Mouse (Mus musculus) ovary, adult 18-20 months (tissue): ENCODE data around the gene Ubqln4.

Experiments
- DNase-seq: peaks from one replicate; pipeline ENCODE4 v3.0.0; 2022; ENCODE audit warnings: low spot score, mixed read lengths

The Ubqln4 gene

DNA sequence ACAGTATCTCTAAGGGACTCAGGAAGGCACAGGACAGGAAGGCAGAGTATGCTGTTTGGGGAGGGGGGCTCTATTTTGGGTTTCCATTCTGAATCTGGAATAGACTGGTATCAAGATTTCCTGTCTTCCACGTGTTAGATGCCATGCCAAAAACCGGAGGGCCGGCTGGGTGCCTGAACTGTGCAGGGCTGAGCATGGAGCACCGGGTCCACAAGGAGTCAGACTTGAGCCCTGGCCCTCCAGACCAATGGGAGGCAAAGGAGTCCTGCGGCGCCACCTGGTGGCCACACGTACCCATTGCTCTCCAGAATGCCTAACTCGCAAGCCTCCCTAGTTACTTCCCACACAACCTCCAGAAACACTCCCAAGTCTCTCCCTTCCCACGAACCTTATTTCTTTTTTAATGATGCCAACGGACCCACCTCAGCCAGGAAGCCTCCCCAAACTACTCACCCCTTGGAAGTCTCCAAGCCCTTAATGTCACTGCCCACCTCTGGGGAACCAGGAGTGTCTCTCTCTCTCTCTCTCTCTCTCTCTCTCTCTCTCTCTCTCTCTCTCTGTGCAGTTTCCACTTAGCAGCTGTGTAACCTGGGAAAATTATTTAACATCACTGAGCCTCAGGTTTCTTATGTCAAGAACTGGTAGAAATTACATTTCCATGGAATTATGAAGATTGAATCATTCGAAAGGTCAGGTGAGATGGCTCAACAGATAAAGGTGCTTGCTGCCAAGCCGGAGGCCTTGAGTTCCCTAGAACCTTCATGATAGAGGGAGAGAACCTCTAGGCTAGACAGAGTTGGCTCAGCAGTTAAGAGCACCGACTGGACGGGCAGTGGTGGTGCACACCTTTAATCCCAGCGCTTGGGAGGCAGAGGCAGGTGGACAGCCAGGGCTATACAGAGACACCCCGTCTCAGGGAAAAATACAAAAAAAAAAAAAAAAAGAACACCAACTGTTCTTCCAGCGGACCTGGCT is 27.1 kb upstream of the Ubqln4 start:
- peak; percentile 79 for DNase-seq

DNA sequence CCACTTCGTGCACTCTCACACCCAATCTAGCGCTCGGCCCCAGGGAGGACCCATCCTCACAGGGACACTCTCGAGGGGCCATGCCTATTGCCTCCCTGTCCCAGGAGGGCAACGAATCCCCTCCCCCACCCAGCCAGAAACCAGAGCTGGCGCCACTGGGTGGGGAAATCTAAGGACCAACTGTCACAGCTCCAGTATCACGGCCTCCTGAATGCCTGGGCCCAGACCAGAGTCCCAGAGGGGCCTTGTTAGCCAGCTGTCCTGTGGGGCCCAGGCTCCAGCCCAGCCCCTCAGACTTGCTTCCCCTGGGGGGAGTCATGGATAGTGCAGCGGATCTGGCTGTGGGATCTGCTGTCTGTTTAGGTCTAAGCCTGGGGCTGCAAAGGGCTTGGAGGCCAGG is 26.0 kb upstream of the Ubqln4 start:
- DNase-seq = no peak

DNA sequence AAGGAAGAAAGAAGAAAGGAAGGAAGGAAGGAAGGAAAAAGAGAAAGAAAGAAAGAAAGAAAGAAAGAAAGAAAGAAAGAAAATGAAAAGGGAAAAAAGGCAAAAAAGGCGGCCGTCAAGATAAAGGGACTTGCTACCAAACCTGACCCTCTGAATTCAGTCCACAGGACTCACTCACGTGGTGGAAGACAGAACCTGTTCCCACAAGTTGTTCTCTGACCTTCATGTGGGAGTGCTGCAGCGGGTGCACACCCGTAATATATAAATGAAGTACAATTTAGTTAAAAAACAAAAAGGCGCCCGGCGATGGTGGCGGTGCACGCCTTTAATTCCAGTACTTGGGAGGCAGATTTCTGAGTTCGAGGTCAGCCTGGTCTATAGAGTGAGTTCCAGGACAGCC is 24.9 kb upstream of the Ubqln4 start:
- DNase-seq = no peak

DNA sequence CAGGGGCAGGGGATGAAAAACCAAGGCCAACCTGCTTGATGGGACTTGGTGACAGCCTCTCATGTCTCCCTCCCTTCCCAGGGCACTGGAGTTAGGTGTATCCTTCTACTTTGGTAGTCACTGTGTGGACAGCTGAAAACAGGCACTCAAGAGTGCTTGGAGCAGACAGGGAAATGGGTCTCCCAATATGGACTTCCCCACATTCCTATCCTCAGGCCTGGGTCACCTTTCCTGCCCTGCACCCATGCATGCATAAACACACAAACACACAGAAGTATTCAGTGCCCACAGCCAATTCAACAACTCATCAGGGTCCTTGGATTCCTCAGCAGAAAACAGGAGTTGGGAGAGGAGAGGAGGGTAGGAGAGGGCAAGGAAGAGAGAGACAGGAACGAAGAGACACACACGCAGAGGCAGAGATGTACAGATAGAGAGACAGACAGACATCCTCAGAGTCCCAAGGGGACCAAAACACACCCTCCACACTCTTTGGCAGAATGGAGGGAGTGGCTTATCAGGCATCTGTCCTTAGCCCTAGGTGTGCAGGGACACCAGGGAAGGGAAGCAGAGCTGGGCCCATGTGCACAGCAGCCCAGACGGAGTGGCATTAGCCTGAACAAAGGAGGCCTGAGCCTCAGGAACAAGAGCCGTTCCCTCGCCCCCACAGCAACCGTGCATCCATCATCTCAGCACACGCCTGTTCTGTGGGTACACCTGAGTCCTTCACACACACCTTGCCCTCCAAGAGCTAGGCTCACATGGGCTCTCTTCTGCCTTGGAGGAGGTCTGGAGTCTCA is 24.2 kb upstream of the Ubqln4 start:
- no peak for DNase-seq

DNA sequence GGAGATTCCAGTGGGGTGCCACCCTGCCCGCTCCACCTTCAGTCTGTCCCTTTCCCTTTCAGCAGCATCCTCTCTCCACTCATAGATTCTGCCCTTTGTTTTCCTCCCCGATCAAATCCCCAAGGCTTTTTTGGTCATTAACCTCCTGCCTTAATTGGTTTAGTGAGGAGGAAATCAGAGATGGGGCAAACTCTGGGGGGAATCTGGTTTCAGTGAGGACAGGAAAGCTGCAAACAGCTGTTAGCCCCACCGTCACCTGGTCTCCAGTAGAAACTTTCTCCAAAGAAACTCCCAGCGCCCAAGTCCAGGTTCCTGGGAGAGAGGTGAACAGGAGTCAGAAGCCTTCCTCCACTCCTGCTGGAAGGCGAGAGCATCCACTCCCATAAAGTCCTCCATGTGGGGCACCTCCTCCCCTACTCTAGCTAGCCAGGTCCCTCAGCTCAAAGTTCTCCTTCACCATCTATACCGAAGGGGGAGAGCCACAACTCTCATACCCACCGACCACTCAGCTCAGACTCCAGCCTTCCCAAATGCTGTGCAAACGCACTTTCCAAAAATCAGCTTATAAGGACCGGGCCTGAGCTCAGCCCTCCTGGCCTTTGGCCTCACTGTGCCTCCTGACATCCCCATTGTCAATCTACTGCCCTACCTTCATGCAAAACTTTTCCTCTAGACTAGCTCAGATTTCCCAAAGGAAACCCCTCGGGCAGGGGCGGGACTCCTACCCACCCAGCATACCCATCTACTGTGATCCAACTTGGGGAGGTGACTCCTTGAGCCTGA is 23.3 kb upstream of the Ubqln4 start:
- no peak for DNase-seq

DNA sequence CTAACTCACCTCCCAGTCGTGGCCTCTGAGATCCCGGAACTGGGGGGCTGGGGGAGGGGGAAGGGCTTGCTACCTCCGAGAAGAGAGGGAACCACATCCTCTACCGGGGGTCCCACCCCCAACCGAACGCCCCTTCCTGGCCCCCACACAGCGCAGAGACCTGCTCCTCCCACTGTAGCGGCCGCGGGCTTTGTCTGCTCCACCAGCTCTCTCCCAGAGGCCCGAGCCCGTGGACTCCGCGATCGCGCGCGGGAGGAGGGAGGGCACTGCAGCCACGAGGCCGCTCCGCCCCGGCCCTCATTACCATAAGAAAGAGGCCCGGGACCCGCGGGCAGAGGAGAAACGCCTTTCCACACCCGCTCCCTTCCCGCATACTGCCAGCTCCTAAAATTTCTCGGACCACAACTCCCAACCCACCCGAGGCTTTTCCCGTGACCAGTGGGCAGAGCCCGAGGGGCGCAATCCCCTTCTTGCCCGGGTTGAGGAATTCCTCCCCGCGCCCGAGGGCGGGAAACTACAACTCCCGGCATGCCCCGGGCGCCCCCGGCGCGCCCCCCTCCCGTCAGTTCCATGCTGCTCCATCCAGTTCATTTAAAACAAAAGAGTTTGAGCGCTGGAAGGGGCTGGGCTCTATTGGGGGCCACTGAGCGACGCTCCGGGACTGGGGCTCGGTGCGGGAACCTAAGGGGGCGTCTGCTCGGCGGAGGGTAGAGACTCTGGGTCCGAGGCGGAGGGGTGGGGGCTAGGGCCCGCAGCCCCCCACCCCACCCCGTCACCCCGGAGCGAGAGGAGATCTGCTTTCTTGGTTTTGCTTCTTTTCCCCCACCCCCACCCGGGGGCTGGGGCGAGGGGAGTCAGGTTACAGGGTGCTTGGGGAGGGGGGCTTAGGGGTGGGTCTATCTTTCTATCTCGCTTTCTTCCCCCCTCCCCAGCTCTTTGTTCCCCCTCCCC is 21.9 kb upstream of the Ubqln4 start:
- DNase-seq = peak; percentile 82

DNA sequence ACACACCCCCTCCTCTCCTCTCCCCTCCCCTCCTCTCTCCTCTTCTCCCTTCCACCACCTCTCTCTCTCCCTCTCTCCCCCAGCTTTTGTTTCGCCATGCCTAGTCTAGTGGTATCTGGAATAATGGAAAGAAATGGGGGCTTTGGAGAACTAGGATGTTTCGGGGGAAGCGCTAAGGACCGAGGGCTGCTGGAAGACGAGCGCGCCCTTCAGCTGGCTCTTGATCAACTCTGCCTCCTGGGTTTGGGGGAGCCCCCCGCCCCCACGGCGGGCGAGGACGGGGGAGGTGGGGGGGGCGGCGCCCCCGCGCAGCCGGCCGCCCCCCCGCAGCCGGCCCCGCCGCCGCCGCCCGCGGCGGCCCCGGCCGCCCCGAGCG is 21.3 kb upstream of the Ubqln4 start, which contains the start of gene Mex3a:
TSS of gene Mex3a (plus strand) at position 97 of the 376 bp plus-strand sequence.
- DNase-seq = no peak

DNA sequence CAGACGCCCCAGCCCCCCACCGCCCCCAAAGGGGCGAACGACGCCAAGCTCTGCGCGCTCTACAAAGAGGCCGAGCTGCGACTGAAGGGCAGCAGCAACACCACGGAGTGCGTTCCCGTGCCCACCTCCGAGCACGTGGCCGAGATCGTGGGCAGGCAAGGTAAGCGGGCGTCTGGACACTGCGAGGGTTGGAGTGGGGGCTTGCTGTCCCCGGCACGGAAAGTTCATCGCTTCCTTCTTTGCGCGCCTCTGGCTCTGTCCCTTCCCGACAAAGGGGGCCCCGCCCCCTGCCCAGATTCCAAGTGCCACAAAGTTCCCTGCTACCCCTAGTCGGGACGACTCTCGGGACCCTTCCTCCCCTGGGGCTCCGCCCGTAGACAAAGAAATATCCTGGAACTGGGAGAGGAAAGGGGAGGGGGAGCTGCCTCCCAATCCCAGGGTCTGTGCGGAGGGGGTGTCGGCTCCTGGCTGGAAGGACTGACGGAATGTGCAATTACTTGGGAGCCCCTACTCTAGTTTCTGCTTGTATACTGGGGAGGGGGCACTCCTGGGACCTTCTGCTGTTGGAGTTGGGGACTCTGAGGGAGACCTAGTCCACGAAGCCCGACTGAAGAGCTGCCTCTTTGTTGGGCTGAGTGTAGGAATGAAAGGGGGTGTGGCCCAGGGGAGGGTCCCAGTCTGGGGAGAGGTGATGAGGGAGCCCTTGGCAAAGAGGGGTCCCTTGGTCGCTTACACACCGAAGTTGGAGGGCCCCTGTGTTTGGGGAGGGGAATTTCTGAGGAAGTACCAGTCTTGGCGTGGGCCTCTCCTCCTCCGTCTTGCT is 20.7 kb upstream of the Ubqln4 start:
- no peak for DNase-seq

DNA sequence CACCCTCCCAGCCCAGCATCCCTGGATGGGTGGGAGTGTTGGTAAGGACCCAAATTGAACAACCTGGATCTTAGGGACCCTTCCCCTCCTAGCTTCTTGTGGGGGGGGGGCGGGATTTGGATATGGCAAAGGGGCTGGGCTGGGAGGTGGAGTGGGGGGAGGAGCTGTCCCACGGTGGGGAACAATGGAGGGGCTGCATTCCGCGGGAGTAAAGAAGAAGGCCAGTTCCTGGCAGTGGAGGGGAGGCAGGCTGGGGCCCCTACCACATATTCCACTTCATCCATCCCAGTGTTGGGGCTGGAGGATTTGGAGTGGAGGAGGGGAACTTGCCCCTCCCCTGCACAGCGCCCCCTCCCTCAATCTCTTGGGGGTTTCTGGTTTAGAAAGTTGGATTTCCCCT is 19.9 kb upstream of the Ubqln4 start:
- no peak for DNase-seq

DNA sequence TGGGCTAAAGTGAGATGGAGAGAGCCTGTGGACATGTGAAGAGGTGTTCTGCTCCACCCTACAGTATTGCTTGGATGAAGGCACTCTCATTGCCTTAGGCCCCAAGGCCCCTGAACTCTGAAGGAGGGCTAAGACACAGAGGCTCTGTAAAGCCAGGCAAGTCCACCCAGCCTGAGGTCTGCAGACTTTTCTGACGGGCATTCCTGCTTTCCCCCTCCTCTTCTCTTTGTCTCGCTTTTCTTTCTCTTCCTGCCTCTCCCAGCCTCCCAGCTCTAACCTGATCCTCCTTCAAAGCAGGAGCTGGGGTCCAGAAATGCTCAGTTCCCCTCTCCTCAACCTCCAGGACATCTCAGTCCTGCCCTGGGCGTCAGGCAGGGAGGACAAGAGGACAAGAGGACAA is 18.6 kb upstream of the Ubqln4 start:
- DNase-seq = no peak

DNA sequence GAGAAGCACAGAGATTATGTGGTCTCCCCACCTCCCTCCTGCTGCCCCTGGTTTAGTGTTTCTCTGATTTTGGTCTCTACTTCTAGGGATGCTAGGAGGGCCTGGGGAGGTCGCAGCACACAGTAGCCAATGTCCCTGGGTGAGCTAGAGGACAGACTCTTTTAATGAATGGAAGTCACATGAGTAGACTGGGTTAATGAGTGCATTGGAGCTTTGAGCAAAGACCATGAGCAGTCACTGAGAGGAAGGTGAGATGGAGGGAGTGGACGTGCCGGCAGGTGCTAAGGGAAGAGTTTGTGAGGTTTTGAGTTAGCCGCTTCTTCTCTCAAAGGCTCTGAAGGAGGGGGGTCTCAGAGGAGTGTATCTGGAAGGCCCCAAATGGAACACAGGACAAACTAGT is 18.0 kb upstream of the Ubqln4 start:
- DNase-seq = no peak

DNA sequence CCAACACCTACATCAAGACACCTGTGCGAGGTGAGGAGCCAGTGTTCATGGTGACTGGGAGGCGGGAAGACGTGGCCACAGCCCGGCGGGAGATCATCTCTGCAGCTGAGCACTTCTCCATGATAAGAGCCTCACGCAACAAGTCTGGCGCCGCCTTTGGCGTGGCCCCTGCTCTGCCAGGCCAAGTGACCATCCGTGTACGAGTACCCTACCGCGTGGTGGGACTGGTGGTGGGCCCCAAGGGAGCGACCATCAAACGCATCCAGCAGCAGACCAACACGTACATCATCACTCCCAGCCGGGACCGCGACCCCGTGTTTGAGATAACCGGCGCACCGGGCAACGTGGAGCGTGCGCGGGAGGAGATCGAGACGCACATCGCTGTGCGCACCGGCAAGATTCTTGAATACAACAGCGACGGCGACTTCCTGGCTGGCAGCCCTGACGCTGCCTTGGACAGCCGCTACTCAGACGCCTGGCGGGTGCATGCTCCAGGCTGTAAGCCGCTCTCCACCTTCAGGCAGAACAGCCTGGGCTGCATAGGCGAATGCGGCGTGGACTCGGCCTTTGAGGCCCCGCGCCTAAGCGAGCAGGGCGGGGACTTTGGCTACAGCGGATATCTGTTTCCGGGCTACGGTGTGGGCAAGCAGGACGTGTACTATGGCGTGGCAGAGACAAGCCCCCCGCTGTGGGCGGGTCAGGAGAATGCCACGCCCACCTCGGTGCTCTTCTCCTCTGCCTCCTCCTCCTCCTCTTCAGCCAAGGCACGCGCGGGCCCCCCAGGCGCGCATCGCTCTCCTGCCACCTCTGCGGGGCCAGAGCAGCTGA is 17.2 kb upstream of the Ubqln4 start:
- DNase-seq = peak; percentile 61

DNA sequence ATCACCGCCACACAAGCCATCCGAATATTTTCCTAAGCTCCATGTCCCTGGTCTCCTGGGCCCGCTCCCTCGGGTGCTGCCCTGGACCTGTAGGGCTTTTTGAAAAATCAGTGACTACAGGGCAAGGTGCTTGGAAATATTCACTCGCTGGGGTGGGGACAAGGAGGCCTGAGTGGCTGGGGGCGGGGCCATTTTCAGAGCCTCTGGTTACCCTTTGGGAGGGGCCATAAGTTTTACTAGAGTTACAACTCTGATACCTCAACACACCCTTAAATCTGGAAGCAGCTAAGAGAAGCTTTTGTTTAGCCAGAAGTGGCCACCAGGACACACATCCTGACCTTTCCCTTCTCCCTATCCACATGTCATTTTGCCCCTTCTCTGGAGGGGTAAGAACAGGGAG is 16.4 kb upstream of the Ubqln4 start:
- DNase-seq = no peak

DNA sequence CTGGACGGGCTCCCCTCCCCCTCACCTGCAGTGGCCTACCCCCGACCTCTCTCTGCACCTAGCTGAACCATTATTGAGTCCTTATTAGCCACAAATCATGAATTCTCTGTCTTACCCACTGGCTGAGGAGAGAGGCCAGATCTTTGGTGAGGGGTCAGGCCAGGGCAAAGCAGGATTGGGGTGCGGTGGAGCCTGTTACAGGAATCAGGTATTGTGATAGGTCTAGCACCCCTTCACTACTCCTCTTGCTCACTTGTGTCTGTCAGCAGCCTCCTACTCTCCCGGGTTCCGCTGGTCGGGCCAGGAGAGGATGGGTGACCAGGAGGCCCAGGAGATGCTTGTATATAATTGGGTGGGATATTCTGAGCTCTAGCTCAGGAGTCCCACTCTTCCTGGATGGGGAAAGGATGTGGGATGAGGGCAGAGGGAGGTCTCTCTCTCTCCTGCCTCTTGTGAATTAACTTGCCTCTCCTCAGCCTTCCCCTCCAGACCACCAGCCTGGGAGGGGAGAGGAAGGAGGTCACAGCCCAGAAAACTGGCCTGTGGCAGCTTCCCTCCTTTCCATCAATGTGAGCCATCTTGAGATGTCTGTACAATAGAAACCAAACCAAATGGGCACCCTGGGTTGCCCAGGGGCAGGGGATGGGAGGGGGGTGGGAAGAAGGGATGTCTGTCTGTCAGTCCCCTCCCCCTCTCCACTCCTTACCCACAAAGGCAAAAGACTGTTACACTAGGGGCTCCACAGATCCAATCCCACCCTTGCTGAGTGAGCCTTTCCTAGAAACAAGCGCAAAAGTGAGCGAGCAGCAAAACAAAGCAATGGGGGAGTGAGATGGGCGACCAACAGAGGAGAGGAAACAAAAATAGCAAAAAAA is 15.1 kb upstream of the Ubqln4 start:
- no peak for DNase-seq

DNA sequence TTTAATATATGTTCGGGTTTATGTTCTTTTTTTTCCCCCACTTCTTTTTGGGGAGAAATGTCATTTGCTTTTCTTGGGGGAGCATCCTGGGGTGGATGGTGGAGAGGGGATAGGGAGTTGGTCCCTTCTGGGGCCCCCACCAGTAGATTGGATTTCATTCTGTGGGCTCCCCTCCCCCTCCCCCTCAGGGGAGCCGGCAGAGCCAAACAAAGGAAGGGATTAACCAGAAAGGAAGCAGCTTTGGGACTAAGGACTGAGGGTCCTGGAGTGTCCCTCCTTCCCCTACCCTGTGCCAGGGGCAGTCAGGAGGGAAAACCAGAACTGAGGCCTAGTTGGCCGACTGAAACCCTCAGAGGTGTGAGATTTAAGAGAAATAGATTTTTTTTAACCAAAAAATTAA is 14.2 kb upstream of the Ubqln4 start:
- no peak for DNase-seq

DNA sequence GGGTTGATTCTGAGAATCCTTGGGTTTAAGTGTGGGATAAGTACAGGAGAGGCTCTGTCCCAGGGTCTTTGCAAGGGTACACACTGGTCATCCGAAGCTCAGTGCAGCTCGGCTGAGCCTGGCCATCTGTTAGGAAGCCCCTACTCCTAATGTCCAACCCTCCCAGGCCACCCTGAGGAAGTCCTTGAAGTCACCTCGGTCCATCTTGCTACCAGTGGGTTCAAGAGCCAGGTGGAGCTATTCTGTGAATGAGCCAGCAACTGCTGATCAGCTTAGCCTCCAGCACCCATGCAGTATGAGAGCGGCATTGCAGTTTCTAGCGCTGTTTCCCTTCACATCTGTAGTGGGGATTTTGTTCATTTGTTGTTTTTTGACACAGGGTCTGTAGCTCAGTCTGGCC is 13.5 kb upstream of the Ubqln4 start:
- DNase-seq = no peak

DNA sequence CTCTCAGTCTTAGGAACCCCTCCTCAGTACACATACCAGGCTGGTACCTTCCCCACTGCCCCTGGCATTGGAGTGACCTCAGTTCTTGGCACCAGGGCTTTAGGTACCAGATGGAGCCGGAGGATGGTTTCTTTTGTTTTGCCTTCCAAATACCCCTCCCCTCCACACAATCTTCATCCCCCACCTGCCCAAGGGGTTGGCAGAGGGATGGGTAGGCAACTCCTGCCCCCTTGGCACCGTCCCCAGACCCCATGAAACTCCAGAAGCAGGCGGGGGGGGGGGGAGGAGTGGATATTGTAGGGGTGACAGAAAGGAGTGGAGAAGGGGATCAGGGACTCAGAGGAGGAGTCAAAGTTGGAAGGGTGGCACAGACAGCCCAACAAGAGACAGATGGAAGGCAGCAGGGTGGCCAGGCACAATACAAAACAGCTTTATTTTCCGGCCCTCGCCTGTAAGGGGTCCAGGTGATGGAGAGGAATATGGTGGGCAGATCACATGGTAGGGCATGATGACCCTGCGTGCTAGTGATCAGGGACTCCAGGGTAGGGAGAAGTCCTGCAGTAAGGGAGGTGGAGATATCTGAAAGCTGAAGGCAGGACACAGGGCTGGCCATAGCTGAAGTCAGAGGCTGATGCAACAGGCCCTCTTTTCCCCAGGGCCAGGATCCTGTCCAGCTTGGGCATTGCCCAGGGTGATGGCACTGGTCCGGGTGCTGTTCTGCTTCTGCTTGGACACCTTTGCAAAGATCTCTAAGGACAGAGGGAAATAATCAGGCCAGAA is 11.7 kb upstream of the Ubqln4 start:
- no peak for DNase-seq

DNA sequence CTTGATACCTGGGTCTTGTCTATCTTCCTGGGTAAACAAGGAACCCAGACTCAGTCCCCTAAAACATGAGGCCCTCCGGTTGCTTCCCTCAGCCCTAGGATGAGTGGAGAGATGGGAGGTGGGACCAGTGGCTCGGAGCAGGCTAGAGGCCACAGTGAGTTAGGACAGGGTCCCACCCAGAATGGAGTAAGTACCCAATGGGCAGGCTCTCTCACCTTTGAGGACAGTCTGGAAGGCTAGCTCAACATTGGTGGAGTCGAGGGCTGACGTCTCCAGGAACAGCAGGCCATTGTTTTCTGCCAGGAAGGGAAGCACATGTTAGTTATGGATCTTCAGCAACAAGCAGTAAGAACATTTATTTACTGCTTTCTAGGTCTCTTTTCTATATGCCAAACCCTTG is 11.1 kb upstream of the Ubqln4 start:
- no peak for DNase-seq
